Comparison of ENCODE assay signal across 9 mouse cellular contexts in genomic region chr1:92453751-92454445, GRCm38 (mm10). TPM values are rescaled to one million over a fixed set of nuclear protein-coding genes. Genes with fewer than 3 reads are reported as not detected.
DNase-seq lines count a peak whose midpoint lies in the region; ATAC-seq and TF ChIP-seq lines count a peak whose summit lies in the region.
"Had no signal": no experiment of that assay in that cellular context is flagged by ENCODE, and none has a peak within 500 bp of the region (broad histone marks: within the 10 kb centered on the region; RNA-seq: fewer than 3 reads in every experiment).

No protein-coding gene starts in this region.

- 78% methylated on average over 8 of the region's 8 CpGs for WGBS in midbrain, embryonic 11.5 days
- 78% methylated on average over 8 of the region's 8 CpGs for WGBS in midbrain, embryonic 15.5 days

- H3K9me3 ChIP-seq in midbrain, embryonic 11.5 days (ENCODE audit: control insufficient read depth, low read length), result no peaks in the 10 kb centered on the region
- H3K9me3 ChIP-seq in midbrain, embryonic 15.5 days, result no peaks in the 10 kb centered on the region

- H3K27ac ChIP-seq in gastrocnemius, adult 2 months, result no peak overlapping the region
- no peak overlapping the region for H3K27ac ChIP-seq in midbrain, embryonic 11.5 days (ENCODE audit: low read depth, low read length)
- H3K27ac ChIP-seq in midbrain, embryonic 15.5 days, result no peak overlapping the region

- intact Hi-C loops in gastrocnemius, adult 2 months (cut with DNase I), result loop anchor here (2.0 to 10.0 kb wide), 4 partner anchors 189 to 542 kb away; no protein-coding TSS in a partner anchor
- intact Hi-C loops in gastrocnemius, postnatal 14 days (cut with DNase I; ENCODE audit: low total_unique reads), result loop anchor here (5.0 kb wide), 1 partner anchor 487 kb away; no protein-coding TSS in a partner anchor
- intact Hi-C loops in left cerebral cortex, postnatal 36 days (cut with DNase I), result loop anchor here (5.0 kb wide), 1 partner anchor 472 kb away; no protein-coding TSS in a partner anchor

- no peak for ATAC-seq in midbrain, embryonic 11.5 days (ENCODE audit: low FRiP score)
- ATAC-seq in midbrain, embryonic 15.5 days (replicated peaks), result no peak

- no peaks in the 10 kb centered on the region for H3K4me1 ChIP-seq in midbrain, embryonic 11.5 days (ENCODE audit: control insufficient read depth, insufficient read depth, low read length)
- H3K4me1 ChIP-seq in midbrain, embryonic 15.5 days, result no peaks in the 10 kb centered on the region

- peaks cover 20% of the 10 kb centered on the region for H3K36me3 ChIP-seq in midbrain, embryonic 11.5 days (ENCODE audit: control insufficient read depth, insufficient read depth, low read length)
- peaks cover 61% of the 10 kb centered on the region for H3K36me3 ChIP-seq in midbrain, embryonic 15.5 days (replicated peaks)

- H3K4me3 ChIP-seq in gastrocnemius, adult 2 months, result no peak overlapping the region
- H3K4me3 ChIP-seq in midbrain, embryonic 11.5 days (ENCODE audit: low read depth, low read length), result no peak overlapping the region
- H3K4me3 ChIP-seq in midbrain, embryonic 15.5 days, result no peak overlapping the region

- peak; percentile 76 for TF ChIP-seq CTCF in gastrocnemius, adult 2 months (IDR thresholded peaks at IDR 0.05)

- no peak for DNase-seq in gastrocnemius, adult 2 months
- DNase-seq in gastrocnemius, postnatal 14 days, result no peak
- peak; percentile 92 for DNase-seq in midbrain, embryonic 11.5 days (ENCODE audit: low spot score, missing footprints)
- DNase-seq in embryo, embryonic 11 days, result peak; percentile 51
- peak; percentile 8 for DNase-seq in yolk sac, embryonic 10.5 days (ENCODE audit: low spot score)
- DNase-seq in left cerebral cortex, postnatal 36 days (ENCODE audit: low spot score in 2 of 2), result no peak
- DNase-seq in T-cell, adult 2 months (ENCODE audit: low spot score), result no peak

- H3K27me3 ChIP-seq in midbrain, embryonic 11.5 days (ENCODE audit: control insufficient read depth, insufficient read depth, low read length), result no peaks in the 10 kb centered on the region
- no peaks in the 10 kb centered on the region for H3K27me3 ChIP-seq in midbrain, embryonic 15.5 days (replicated peaks)

- no peak overlapping the region for H3K9ac ChIP-seq in midbrain, embryonic 11.5 days (ENCODE audit: low read length)
- no peak overlapping the region for H3K9ac ChIP-seq in midbrain, embryonic 15.5 days

- H3K4me2 ChIP-seq in midbrain, embryonic 11.5 days, result no peak overlapping the region
- no peak overlapping the region for H3K4me2 ChIP-seq in midbrain, embryonic 15.5 days

RNA-seq across cellular contexts. Expression of gene Ndufa10, which starts 19.8 kb away (rescaled TPM):
- total RNA-seq in gastrocnemius, adult 2 months (2021), result 100 to 1,000 TPM; 416 to 545 TPM
- 100 to 1,000 TPM; 413 to 473 TPM for total RNA-seq in gastrocnemius, postnatal 14 days (2021)
- polyA plus RNA-seq in midbrain, embryonic 11.5 days (2014; fragmentation: Nextera tagmentation; extraction: Ambion mirVana), result 274 and 289 TPM in 2 replicates
- polyA plus RNA-seq in midbrain, embryonic 15.5 days (2015; fragmentation: Nextera tagmentation; extraction: Ambion mirVana), result 303 and 308 TPM in 2 replicates
- total RNA-seq in left cerebral cortex, postnatal 36 days (2021), result 100 to 1,000 TPM; 217 to 221 TPM

RNA-seq across cellular contexts. Expression of gene Olfr1416, which starts 31.0 kb away (rescaled TPM):
- total RNA-seq in gastrocnemius, adult 2 months (2021), result not detected
- total RNA-seq in gastrocnemius, postnatal 14 days (2021), result not detected
- polyA plus RNA-seq in midbrain, embryonic 11.5 days (2014; fragmentation: Nextera tagmentation; extraction: Ambion mirVana), result not detected in 2 replicates
- not detected in 2 replicates for polyA plus RNA-seq in midbrain, embryonic 15.5 days (2015; fragmentation: Nextera tagmentation; extraction: Ambion mirVana)
- not detected for total RNA-seq in left cerebral cortex, postnatal 36 days (2021)
- polyA plus RNA-seq: limb, embryonic 11.5 days had no signal

RNA-seq across cellular contexts. Expression of gene Olfr1415, which starts 42.0 kb away (rescaled TPM):
- total RNA-seq in gastrocnemius, adult 2 months (2021), result not detected
- total RNA-seq in gastrocnemius, postnatal 14 days (2021), result not detected
- not detected in 2 replicates for polyA plus RNA-seq in midbrain, embryonic 11.5 days (2014; fragmentation: Nextera tagmentation; extraction: Ambion mirVana)
- polyA plus RNA-seq in midbrain, embryonic 15.5 days (2015; fragmentation: Nextera tagmentation; extraction: Ambion mirVana), result not detected in 2 replicates
- not detected for total RNA-seq in left cerebral cortex, postnatal 36 days (2021)
- polyA plus RNA-seq: limb, embryonic 11.5 days had no signal

Comparison
In these comparisons a context has a peak if more than half of its experiments do, and no peak if none do; other contexts are left out.
1. DNase-seq: peak in midbrain, embryonic 11.5 days (single experiment), embryo, embryonic 11 days (single experiment) and yolk sac, embryonic 10.5 days (single experiment); none in gastrocnemius, adult 2 months (single experiment), gastrocnemius, postnatal 14 days (single experiment), left cerebral cortex, postnatal 36 days (0 of 2) and T-cell, adult 2 months (single experiment).